Mouse (Mus musculus): Measurements from ENCODE around the gene Shank2.

- peak in 1 of 2 experiments; percentile 36; a peak in 2 of 4 replicates for TF ChIP-seq CTCF (conservative IDR thresholded peaks at IDR 0.05 in 1 of 2, IDR thresholded peaks at IDR 0.05 in 1 of 2; ENCODE audit: low read depth in 2 of 2, low read length in 2 of 2)
- no peak for TF ChIP-seq JUN (IDR thresholded peaks at IDR 0.05; ENCODE audit: insufficient read depth, low read depth, low read length)
- no peak for TF ChIP-seq E2F4 (IDR thresholded peaks at IDR 0.05; ENCODE audit: insufficient replicate concordance, low read depth, low read length)
- no peak for TF ChIP-seq SIN3A (IDR thresholded peaks at IDR 0.05; ENCODE audit: low read length)
- TF ChIP-seq POLR2A (IDR thresholded peaks at IDR 0.05; ENCODE audit: low read depth, low read length): no peak
- no peak for TF ChIP-seq CHD2 (IDR thresholded peaks at IDR 0.05; ENCODE audit: low read length)
- no peak for TF ChIP-seq SMC3 (IDR thresholded peaks at IDR 0.05; ENCODE audit: low read depth, low read length)
- TF ChIP-seq ZNF384 (IDR thresholded peaks at IDR 0.05; ENCODE audit: low read depth, low read length): no peak
- TF ChIP-seq MAZ (IDR thresholded peaks at IDR 0.05; ENCODE audit: low read depth, low read length): no peak
- no peak for TF ChIP-seq RAD21 (IDR thresholded peaks at IDR 0.05; ENCODE audit: low read depth, low read length)
- TF ChIP-seq MAX (IDR thresholded peaks at IDR 0.05; ENCODE audit: low read length): no peak
- no peak for TF ChIP-seq EP300 (IDR thresholded peaks at IDR 0.05; ENCODE audit: low read length)
These were observed 414.1 kb downstream of the Shank2 start for GRCm38 (mm10) chr7:144415795-144416194.
